Mouse (Mus musculus) bone marrow, adult 2 months (tissue): ENCODE data around the gene Rab6a. TPM values are rescaled to one million over a fixed set of nuclear protein-coding genes. Genes with fewer than 3 reads are reported as not detected.
"Not testable (repeated sequence)": the region's sequence is repeated elsewhere in the genome, so short reads cannot be mapped to it uniquely, and the experiment has no call there.

Experiments used
- H3K27ac ChIP-seq: fragments of 200-500 bp; 2 replicates; pipeline ENCODE4 v1.5.1; 2012; ENCODE audit warnings: low read depth, mild to moderate bottlenecking, control low read depth, inconsistent platforms, low read length; ENCODE audit not compliant: control insufficient read depth, poor library complexity, insufficient read depth
- H3K4me1 ChIP-seq: fragments of 200-500 bp; 2 replicates; pipeline ENCODE4 v1.6.1; 2011; ENCODE audit warnings: low read length; ENCODE audit not compliant: control insufficient read depth, insufficient read depth
- H3K4me3 ChIP-seq: fragments of 200-500 bp; replicated peaks from 2 replicates; pipeline ENCODE3; 2011; ENCODE audit warnings: mild to moderate bottlenecking, low read depth, low read length, control low read depth; ENCODE audit not compliant: control insufficient read depth
- CTCF ChIP-seq: fragments of 200-500 bp; IDR thresholded peaks from 2 replicates; pipeline ENCODE4 v1.5.1; 2011; ENCODE audit warnings: low read length, control low read depth; ENCODE audit not compliant: control insufficient read depth, insufficient read depth
- POLR2A ChIP-seq: fragments of 200-500 bp; IDR thresholded peaks from 2 replicates; pipeline ENCODE4 v1.6.1; 2011; ENCODE audit warnings: low read depth, mild to moderate bottlenecking, control low read depth, low read length, borderline replicate concordance; ENCODE audit not compliant: control insufficient read depth
- WGBS: fragments of 180-500 bp; shearing (Covaris S2); methylation state at CpG from one replicate; pipeline ENCODE4 v1.1.7; 2018; 5-methylcytosine and 5-hydroxymethylcytosine counted together
- polyA plus RNA-seq: library from polyadenylated mRNA; stranded (reverse); fragments of >200 nt; gene quantifications from 2 replicates; pipeline ENCODE4 v1.2.4, GENCODE M21; 2011; ENCODE audit warnings: low replicate concordance; ENCODE audit not compliant: missing spikeins, insufficient read depth, insufficient read length

Gene Rab6a
- polyA plus RNA-seq = 24.9 and 34.8 TPM in 2 replicates

GRCm38 (mm10) chr7:100607214-100608129, at the start of gene Rab6a:
Gene Rab6a (plus strand): TSS chr7:100607410.
- H3K4me1 ChIP-seq = no peaks in the 10 kb centered on the region
- under 1% methylated on average over 105 of the region's 105 CpGs for WGBS
- TF ChIP-seq CTCF (no peak; the same call in 1 of the 2 replicates), POLR2A (peak; percentile 74; the same call in 1 of the 2 replicates)
- H3K4me3 ChIP-seq = peak within 1 kb of the TSS; percentile 99
- peak within 1 kb of the TSS; percentile 100 for H3K27ac ChIP-seq

DNA sequence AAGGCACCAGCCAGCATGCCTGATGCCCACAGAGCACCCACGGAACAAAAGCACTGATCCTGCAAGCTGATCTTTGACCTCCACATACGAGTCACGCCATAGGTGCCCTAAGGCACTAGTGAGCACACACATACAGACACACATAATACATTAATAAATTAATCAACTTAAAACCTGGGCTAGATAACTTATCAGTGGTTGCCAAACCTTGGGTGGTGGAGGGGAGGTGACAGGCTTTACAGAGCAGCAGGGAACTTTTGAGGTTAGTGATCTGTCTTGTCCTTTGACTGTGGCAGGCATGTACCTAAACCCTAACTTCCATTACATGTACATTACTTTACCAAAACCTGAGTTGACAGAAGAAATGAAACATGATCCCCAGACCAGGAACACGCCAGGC, 47.9 kb upstream of the Rab6a start:
- Histone ChIP-seq H3K4me3 (no peak overlapping the region), H3K4me1 (peaks cover 2% of the 10 kb centered on the region; the same call in 1 of the 2 replicates), H3K27ac (no peak overlapping the region)
- WGBS = 63% methylated on average over 4 of the region's 4 CpGs
- TF ChIP-seq POLR2A = no peak
- TF ChIP-seq CTCF = no peak

- H3K4me3 ChIP-seq = no peak overlapping the region
- peaks cover 3% of the 10 kb centered on the region; the same call in 1 of the 2 replicates for H3K4me1 ChIP-seq
- no peak overlapping the region for H3K27ac ChIP-seq
- 87% methylated on average over 11 of the region's 11 CpGs for WGBS
- TF ChIP-seq CTCF (no peak), POLR2A (no peak)
Measured at GRCm38 (mm10) chr7:100561861-100562587, 45.2 kb upstream of the Rab6a start.

GRCm38 (mm10) chr7:100567238-100567637, 40.0 kb upstream of the Rab6a start:
- H3K4me1 ChIP-seq, H3K4me3 ChIP-seq, H3K27ac ChIP-seq: not testable (repeated sequence)
- 90% methylated on average over 5 of the region's 5 CpGs for WGBS
- peak; percentile 5; the same call in 1 of the 2 replicates for TF ChIP-seq CTCF

DNA sequence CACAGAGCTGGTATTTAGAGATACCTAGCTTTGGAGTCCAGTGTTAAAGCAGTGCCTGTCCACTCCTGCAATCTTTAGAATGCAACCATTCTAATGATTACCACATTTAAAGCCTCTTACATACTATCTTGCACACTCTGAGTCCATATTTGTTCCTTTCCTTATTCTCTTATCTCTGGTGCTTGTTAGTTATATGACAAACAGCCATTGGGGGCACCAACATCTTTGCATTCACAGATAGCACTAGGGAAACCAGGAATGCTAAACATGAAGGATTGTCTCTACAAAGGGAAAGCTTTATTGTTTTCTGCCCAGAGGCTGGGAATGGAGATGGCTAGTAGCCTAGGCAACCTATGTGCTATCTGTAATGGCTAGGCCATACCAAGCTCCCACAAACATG, 37.3 kb upstream of the Rab6a start:
- no peak for TF ChIP-seq CTCF
- no peak for TF ChIP-seq POLR2A
- peaks cover 1% of the 10 kb centered on the region; the same call in 1 of the 2 replicates for H3K4me1 ChIP-seq
- no peak overlapping the region for H3K27ac ChIP-seq
- no peak overlapping the region for H3K4me3 ChIP-seq

DNA sequence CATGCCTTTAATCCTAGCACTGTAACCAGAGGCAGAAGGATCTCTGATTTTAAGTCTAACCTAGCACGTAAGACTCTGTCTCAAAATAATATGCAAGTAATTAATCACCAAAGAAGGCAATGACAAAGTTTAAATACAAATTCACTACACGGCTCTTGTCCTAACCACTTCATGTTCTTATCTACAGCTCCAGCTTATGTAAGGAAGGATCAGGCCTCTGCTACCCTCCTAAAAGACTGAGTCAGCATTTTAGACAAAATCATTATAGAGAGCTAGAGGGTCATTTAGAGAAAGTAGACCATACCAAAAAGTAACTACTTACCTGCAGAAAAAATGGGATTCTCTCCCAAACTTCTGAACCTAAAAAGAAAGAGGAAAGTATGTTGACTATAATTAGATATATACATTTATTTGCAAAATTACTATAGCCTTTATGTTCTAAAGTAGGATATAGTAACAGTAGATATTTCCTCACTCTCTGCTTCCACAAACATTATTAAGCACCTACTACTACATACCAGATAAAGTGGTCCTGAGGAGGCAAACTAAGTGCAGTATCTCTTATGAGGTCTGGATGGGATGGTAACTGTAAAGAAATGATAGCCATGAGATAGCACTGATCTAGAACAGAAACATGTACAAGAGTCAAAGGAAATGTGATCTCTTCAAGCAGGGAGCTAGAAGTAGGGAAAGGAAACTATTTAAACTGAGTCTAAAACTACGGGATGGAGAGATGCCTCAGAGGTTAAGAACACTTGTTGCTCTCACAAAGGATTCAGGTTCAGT, 36.1 kb upstream of the Rab6a start:
- peaks cover 1% of the 10 kb centered on the region; the same call in 1 of the 2 replicates for H3K4me1 ChIP-seq
- 69% methylated on average over 3 of the region's 3 CpGs for WGBS
- H3K4me3 ChIP-seq = no peak overlapping the region
- no peak overlapping the region for H3K27ac ChIP-seq
- no peak for TF ChIP-seq CTCF
- no peak for TF ChIP-seq POLR2A

DNA sequence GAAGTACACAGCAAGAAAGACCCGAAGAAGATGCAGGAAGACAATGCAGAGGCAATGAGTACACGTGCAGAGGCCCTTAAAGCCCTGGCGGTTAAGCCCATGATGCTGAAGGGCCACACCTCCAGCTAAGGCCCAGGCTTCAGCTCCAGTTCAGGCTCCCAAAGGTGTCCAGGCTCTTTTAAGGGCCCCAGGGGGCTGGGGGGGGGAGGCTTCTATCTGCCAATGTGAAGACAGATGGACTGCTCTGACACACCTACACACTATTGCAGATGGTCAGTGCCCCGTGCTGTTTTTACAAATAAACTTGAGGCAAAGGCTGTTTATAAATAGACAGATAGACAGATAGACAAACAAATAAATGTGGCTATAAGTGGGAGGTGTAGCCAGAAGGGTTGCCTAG, 35.1 kb upstream of the Rab6a start:
- TF ChIP-seq POLR2A (no peak), CTCF (no peak)
- H3K4me1 ChIP-seq = no peaks in the 10 kb centered on the region; the same call in 1 of the 2 replicates

DNA sequence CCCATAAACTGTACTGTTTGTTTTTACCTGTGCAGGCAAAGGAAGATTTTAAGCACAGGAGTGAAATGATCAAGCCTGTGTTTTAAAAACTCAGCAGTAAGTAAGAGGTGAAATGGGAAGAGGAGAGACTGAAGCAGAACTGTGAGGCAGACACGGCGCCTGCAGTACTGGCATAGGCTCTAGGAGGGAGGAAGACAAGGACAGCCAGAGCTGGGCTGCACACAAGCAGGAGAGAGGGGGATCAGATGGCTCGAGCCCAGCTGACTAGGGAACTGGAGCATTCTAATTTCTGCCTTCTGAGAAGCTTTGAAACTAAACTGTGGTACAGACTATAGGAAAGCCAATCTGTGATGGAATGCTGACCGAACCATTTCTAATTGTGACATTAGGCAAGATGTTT, 34.5 kb upstream of the Rab6a start:
- TF ChIP-seq POLR2A (no peak), CTCF (no peak)
- no peaks in the 10 kb centered on the region; the same call in 1 of the 2 replicates for H3K4me1 ChIP-seq
- no peak overlapping the region for H3K4me3 ChIP-seq
- no peak overlapping the region for H3K27ac ChIP-seq
- 90% methylated on average over 4 of the region's 4 CpGs for WGBS

More for the DNA sequence above, 35.1 kb upstream of the Rab6a start:
- Histone ChIP-seq H3K4me3 (no peak overlapping the region), H3K27ac (no peak overlapping the region)
- 84% methylated on average over 4 of the region's 4 CpGs for WGBS
